Mouse (Mus musculus): ENCODE results near the gene Ccr3.

GRCm38 (mm10) chr9:124013270-124013669 is 8.5 kb upstream of the Ccr3 start:
- no peak for TF ChIP-seq CTCF (conservative IDR thresholded peaks at IDR 0.05; ENCODE audit: insufficient read depth, insufficient read length, low read depth, low read length)
- TF ChIP-seq POLR2A (IDR thresholded peaks at IDR 0.05; ENCODE audit: low read depth, low read length), result no peak

Measured in kidney, adult 2 months (tissue).